Mouse (Mus musculus): Measurements from ENCODE around the gene Ppl. TPM values are rescaled to one million over a fixed set of nuclear protein-coding genes. Genes with fewer than 3 reads are reported as not detected.

The Ppl gene
- under 1 TPM; 0.27 to 0.43 TPM for total RNA-seq (2021)
- long read RNA-seq, experiment 1 = 0 reads
- long read RNA-seq, experiment 2 = 0 reads

- DNase-seq = peak; percentile 23
Observed at GRCm38 (mm10) chr16:5132401-5132801, at the start of gene Ppl. Ppl (minus strand) TSS chr16:5132421.

DNA sequence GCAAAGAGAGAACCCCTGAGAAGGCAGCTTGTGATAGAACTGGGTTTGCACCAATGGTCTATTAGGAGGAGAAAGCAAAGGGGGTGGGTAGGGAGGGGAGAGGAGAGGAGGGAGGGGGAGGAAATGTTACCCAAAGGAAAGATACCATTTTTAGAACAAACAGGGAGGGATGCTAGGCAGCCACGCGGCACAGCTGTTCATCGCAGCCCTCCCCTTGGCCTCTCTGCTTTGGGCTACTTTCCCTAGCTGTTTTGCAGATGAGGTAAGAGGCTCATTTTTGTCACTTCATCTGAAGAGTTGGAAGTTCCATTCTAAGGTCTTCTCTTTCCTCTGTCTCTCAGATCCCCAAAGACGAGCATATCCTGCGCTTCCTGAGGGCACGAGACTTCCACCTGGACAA, 40.4 kb upstream of the Ppl start:
- intact Hi-C loops (cut with DNase I; ENCODE audit: low total_unique reads) = no loop called here

More at GRCm38 (mm10) chr16:5132401-5132801, at the start of gene Ppl:
- intact Hi-C loops (cut with DNase I; ENCODE audit: low total_unique reads) = no loop called here

DNA sequence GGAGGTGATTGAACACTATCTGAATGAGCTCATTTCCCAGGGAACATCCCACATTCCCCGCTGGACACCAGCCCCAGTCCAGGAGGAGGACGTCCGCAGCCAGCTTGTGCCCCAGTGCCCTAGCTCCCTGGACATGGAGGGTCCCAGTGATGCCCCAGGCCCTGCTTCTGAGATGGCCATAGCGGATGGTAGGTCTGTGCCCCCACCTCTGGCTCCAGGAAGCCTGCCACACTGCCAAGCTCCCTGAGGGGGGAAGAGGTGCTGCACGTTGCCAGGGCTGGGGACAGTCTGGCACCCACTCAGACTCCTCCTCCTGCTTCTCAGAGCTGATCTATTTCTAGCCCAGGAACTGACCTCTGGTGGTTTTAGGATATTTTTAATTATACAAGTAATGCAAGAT, 36.6 kb upstream of the Ppl start:
- intact Hi-C loops (cut with DNase I; ENCODE audit: low total_unique reads) = no loop called here
- DNase-seq = peak; percentile 58

More for the DNA sequence above, 40.4 kb upstream of the Ppl start:
- no peak for DNase-seq

- DNase-seq = no peak
- intact Hi-C loops (cut with DNase I; ENCODE audit: low total_unique reads) = no loop called here
Observed at GRCm38 (mm10) chr16:5168038-5168437, 35.8 kb upstream of the Ppl start.

- no peak for DNase-seq
Observed at GRCm38 (mm10) chr16:5164327-5164726, 32.1 kb upstream of the Ppl start.

DNA sequence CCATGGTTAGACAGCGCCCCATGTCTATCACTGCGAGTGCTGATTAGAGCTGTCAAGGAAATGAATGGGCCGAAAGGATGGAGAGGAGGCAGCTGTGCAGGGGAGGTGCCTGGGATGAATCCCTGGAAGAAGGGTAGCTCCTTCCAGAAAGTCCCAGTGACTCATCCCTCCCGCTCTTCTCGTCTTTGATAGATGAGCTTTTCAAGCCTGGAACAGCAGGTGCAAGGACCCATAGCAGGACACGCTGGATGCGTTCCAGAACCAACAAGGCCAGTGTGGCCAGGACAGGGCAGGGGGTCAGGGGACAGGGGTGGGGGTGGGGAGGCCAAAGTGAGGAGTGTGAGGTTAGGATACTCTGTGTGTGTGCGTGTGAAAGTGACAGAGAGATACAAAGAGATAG, 27.0 kb upstream of the Ppl start:
- intact Hi-C loops (cut with DNase I; ENCODE audit: low total_unique reads) = no loop called here
- DNase-seq = no peak

More at GRCm38 (mm10) chr16:5164327-5164726, 32.1 kb upstream of the Ppl start:
- intact Hi-C loops (cut with DNase I; ENCODE audit: low total_unique reads) = no loop called here

- intact Hi-C loops (cut with DNase I; ENCODE audit: low total_unique reads) = no loop called here
- DNase-seq = peak; percentile 47
Observed at GRCm38 (mm10) chr16:5157113-5157512, 24.9 kb upstream of the Ppl start.

- intact Hi-C loops (cut with DNase I; ENCODE audit: low total_unique reads) = no loop called here
- DNase-seq = no peak
Observed at GRCm38 (mm10) chr16:5156495-5156894, 24.3 kb upstream of the Ppl start.

DNA sequence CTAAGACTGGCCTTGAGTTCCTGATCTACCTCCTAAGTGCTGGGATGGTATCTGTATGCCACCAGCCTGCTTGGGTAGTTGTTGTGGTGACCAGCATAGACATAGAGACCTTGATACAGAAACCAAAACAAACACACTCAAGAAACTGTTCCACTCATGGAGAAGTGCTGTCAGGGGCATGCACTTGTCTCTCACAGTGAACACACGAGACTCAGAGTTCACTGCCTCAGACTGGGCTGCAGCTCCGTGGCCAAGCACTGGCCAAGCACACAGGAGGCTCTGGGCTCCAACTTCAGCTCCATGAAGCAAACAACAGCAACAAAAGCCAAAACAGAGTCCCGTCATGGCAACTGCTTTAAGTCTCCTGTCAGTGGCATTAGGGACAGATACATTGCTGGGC, 22.8 kb upstream of the Ppl start:
- intact Hi-C loops (cut with DNase I; ENCODE audit: low total_unique reads) = no loop called here
- no peak for DNase-seq

DNA sequence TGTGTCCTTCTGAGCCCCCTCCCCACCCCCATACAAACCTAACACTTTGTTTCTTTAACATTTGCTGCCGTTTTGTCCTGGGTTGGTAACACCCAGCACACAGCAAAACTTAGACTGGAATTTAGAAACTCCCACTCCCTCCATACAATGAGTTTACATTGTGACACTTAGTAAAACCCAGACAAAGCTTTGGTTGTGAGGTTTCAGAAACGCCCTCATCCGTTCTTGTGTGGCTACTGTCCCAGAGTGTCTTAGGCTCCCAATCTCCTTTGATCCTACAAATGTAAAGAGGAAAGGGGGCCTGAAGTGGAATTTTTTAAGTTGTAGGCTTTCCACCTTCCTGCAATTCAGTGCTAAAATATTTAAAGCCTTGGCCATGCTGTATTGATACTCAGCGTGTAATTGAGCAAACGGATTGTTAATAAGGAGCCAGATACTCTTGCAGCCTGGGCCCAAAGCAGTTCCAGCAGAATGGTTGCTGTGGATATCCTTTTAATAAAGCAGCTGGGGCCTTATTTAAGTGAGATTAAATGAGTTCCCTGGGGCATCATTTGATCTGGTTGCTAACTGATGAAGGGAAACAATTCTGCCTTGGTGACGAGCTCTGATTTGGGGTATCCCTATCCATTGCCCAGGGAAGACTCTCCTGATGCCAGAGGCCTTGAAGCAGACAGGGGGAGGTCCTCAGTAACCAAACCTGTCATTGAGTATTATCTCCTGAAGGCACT, 21.2 kb upstream of the Ppl start:
- intact Hi-C loops (cut with DNase I; ENCODE audit: low total_unique reads) = no loop called here
- DNase-seq = no peak

- intact Hi-C loops (cut with DNase I; ENCODE audit: low total_unique reads) = no loop called here
- no peak for DNase-seq
Observed at GRCm38 (mm10) chr16:5150544-5150943, 18.3 kb upstream of the Ppl start.

GRCm38 (mm10) chr16:5147037-5147385, 14.8 kb upstream of the Ppl start, which contains the start of gene Sec14l5:
Sec14l5 (plus strand) TSS chr16:5147109.
- intact Hi-C loops (cut with DNase I; ENCODE audit: low total_unique reads) = loop anchor here (5.0 to 10.0 kb wide), 2 partner anchors 50 to 92 kb away; partner anchors contain the start of gene Ubn1
- no peak for DNase-seq

DNA sequence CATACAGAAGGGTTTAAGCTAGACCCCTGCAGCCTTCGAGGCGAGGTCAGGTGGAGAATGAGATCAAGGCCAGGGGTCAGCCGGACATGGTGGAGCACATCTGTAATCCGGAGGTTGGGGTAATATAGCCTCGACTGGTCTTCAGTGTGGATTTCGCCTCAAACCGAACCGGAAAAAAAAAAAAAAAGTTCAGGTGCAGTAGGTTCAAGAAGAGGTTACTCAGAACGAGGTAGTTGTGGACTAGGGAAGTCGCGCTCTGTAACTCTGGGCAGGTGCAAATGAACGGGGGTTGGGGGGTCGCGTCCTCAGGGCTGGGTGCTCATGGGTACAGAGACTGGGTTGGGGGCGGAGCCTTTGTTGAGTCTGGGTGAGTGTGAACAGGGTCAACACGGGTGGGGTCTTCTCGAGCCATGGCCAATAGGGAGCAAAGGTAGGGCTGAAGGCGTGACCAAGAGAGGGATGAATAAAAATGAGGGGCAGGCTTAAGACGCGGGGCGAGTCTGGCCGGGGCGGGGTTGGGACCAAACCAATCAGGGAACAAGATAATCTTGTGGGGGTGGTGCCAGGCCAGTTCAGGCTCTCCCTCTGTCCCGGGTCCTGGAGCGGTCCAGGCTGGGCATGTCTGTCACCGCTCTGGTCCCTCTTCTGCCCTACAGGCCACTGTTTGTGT, 14.3 kb upstream of the Ppl start:
- DNase-seq = peak; percentile 81
- intact Hi-C loops (cut with DNase I; ENCODE audit: low total_unique reads) = loop anchor here (5.0 to 10.0 kb wide), 2 partner anchors 51 to 92 kb away; partner anchors contain the start of gene Ubn1

- intact Hi-C loops (cut with DNase I; ENCODE audit: low total_unique reads) = loop anchor here (5.0 to 10.0 kb wide), 2 partner anchors 52 to 91 kb away; partner anchors contain the start of gene Ubn1
- no peak for DNase-seq
Observed at GRCm38 (mm10) chr16:5145570-5145969, 13.3 kb upstream of the Ppl start.

DNA sequence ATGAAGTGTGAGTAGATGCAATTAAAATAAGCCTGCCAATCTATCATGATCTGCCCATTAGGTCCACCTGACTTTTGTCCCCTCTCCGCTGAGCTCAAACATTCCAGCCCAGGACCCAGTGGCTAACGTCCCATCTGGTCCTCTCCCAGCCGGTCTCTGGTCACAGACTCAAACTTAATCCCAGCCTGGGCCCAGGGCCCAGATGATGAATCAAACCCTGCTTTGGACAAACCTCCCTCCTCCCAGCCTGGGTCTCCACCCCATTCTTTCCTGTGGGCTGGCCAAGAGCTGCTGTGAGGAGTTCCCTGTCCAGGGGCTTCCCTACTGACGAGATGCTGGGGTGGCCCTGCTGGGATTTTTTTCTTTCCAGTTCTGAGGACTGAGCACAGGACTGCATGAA, 7.5 kb upstream of the Ppl start:
- peak; percentile 86 for DNase-seq
- intact Hi-C loops (cut with DNase I; ENCODE audit: low total_unique reads) = loop anchor here (5.0 to 10.0 kb wide), 2 partner anchors 85 to 157 kb away; partner anchors contain the start of gene Ubn1

GRCm38 (mm10) chr16:5137006-5137540, 4.9 kb upstream of the Ppl start:
- intact Hi-C loops (cut with DNase I; ENCODE audit: low total_unique reads) = no loop called here
- no peak for DNase-seq

- DNase-seq = peak; percentile 42
- intact Hi-C loops (cut with DNase I; ENCODE audit: low total_unique reads) = no loop called here
Observed at GRCm38 (mm10) chr16:5136505-5136904, 4.3 kb upstream of the Ppl start.

GRCm38 (mm10) chr16:5135551-5136261, 3.5 kb upstream of the Ppl start:
- intact Hi-C loops (cut with DNase I; ENCODE audit: low total_unique reads) = no loop called here
- no peak for DNase-seq

- DNase-seq = peak; percentile 43
- intact Hi-C loops (cut with DNase I; ENCODE audit: low total_unique reads) = no loop called here
Observed at GRCm38 (mm10) chr16:5134623-5135330, 2.6 kb upstream of the Ppl start.

Data from gastrocnemius, postnatal 14 days (tissue).